Mouse (Mus musculus): ENCODE data around the gene Exosc6. TPM values are rescaled to one million over a fixed set of nuclear protein-coding genes. Genes with fewer than 3 reads are reported as not detected.

Exosc6 gene
- polyA plus RNA-seq, 1 experiment = 11.4 TPM

DNA sequence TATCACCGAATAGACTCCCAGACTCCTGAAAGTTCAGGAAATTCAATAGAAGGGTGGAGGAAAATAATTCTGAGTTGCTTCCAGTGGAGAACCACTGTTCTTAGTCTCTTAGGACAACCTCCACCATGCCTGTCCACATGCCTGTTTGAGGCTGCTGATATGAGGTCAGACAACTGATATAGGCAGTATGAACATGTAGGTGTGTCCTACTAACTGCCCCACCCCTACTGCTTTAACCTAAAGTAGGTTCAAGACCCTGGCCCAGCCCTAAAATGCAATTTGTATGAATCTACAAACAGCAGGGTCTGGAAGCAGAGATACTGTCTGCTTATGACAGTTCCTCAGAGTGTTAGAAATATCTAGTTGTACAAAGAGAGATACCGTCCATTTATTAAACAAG, 478 bp upstream of the Exosc6 start:
- Histone ChIP-seq H3K79me2 (ENCODE audit: control insufficient read depth, insufficient read depth) (peaks cover 25% of the 10 kb centered on the region), H3ac (ENCODE audit: control insufficient read depth, insufficient read length, low read depth) (no peak overlapping the region), H3K27me3 (ENCODE audit: control insufficient read depth, insufficient read depth, insufficient read length) (no peaks in the 10 kb centered on the region), H3K36me3 (ENCODE audit: control insufficient read depth, insufficient read depth) (peaks cover 67% of the 10 kb centered on the region), H3K4me3 (ENCODE audit: insufficient read depth, poor library complexity, severe bottlenecking) (no peak overlapping the region), H3K79me3 (ENCODE audit: low read depth) (peaks cover 11% of the 10 kb centered on the region)
- TF ChIP-seq MYOG (IDR thresholded peaks at IDR 0.05; ENCODE audit: control insufficient read depth, extremely low read depth, insufficient read length) (no peak), CEBPB (IDR thresholded peaks at IDR 0.05; ENCODE audit: low read depth) (no peak), CTCF (IDR thresholded peaks at IDR 0.05; ENCODE audit: control insufficient read depth, insufficient read depth, insufficient read length) (no peak), MYOD1 (IDR thresholded peaks at IDR 0.05; ENCODE audit: control insufficient read depth, insufficient read length, low read depth) (no peak), FOSL1 (IDR thresholded peaks at IDR 0.05; ENCODE audit: insufficient read depth, low read length, poor library complexity, severe bottlenecking) (no peak), USF1 (IDR thresholded peaks at IDR 0.05; ENCODE audit: low read depth) (no peak), MAX (IDR thresholded peaks at IDR 0.05) (no peak)

DNA sequence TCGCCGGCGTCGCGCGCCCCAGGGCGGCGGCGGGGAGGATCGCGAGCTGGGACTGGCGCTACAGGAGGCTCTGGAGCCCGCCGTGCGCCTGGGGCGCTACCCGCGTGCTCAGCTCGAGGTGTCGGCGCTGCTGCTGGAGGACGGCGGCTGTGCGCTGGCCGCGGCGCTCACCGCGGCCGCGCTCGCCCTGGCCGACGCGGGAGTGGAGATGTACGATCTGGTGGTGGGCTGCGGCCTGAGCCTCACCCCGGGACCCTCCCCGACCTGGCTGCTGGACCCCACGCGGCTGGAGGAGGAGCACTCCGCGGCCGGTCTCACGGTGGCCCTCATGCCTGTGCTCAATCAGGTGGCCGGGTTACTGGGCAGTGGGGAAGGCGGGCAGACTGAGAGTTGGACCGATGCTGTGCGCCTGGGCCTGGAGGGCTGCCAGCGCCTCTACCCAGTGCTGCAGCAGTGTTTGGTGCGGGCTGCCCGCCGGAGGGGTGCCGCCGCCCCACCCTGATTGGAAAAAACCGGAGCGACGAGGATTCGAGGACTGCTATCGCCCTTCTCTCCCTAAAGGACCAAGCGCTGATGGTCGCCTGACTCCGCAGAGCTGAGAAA, 653 bp downstream of the Exosc6 start:
- peaks cover 11% of the 10 kb centered on the region for H3K79me3 ChIP-seq (ENCODE audit: low read depth)
- peak overlapping the region; percentile 86 for H3K4me3 ChIP-seq (ENCODE audit: insufficient read depth, poor library complexity, severe bottlenecking)
- TF ChIP-seq MAX (IDR thresholded peaks at IDR 0.05) (no peak), FOSL1 (IDR thresholded peaks at IDR 0.05; ENCODE audit: insufficient read depth, low read length, poor library complexity, severe bottlenecking) (no peak)
- H3K36me3 ChIP-seq (ENCODE audit: control insufficient read depth, insufficient read depth) = peaks cover 56% of the 10 kb centered on the region
- H3ac ChIP-seq (ENCODE audit: control insufficient read depth, insufficient read length, low read depth) = peak overlapping the region; percentile 96
- no peaks in the 10 kb centered on the region for H3K27me3 ChIP-seq (ENCODE audit: control insufficient read depth, insufficient read depth, insufficient read length)
- peaks cover 25% of the 10 kb centered on the region for H3K79me2 ChIP-seq (ENCODE audit: control insufficient read depth, insufficient read depth)

DNA sequence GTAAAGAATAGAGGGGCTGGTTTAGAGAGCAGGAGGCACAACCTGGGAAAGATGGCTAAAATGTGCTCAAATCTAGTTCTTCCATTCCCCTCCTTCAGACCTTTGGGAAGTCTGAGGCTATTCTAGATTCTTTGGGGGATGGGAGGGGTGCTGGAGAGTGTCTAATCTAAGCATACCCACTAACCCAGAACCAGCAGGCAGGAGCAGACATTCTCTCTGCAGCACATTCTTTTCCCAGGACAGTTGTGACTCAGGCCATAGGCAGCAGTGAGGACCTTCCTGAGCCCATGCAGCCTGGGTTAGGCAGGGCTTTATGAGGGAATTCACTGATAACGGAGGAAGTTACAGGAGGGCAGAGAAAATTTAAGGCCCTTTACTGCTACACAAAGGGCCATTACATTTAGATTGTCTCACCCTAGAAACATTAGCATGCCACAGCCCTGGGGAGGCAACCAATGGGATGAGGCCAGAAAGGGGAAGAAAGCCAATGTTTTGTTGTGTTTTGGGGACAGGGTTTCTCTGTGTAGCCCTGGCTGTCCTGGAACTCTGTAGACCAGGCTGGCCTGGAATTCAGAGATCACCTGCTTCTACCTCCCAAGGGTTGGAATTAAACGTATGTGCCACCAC, 2.9 kb downstream of the Exosc6 start:
- H3K79me2 ChIP-seq (ENCODE audit: control insufficient read depth, insufficient read depth) = peaks cover 25% of the 10 kb centered on the region
- H3K4me3 ChIP-seq (ENCODE audit: insufficient read depth, poor library complexity, severe bottlenecking) = no peak overlapping the region
- no peak overlapping the region for H3ac ChIP-seq (ENCODE audit: control insufficient read depth, insufficient read length, low read depth)
- peaks cover 33% of the 10 kb centered on the region for H3K36me3 ChIP-seq (ENCODE audit: control insufficient read depth, insufficient read depth)
- TF ChIP-seq CEBPB (IDR thresholded peaks at IDR 0.05; ENCODE audit: low read depth) (no peak), FOSL1 (IDR thresholded peaks at IDR 0.05; ENCODE audit: insufficient read depth, low read length, poor library complexity, severe bottlenecking) (no peak), MYOG (IDR thresholded peaks at IDR 0.05; ENCODE audit: control insufficient read depth, extremely low read depth, insufficient read length) (no peak), MAX (IDR thresholded peaks at IDR 0.05) (no peak), USF1 (IDR thresholded peaks at IDR 0.05; ENCODE audit: low read depth) (no peak), MYOD1 (IDR thresholded peaks at IDR 0.05; ENCODE audit: control insufficient read depth, insufficient read length, low read depth) (no peak), CTCF (IDR thresholded peaks at IDR 0.05; ENCODE audit: control insufficient read depth, insufficient read depth, insufficient read length) (no peak)
- H3K27me3 ChIP-seq (ENCODE audit: control insufficient read depth, insufficient read depth, insufficient read length) = no peaks in the 10 kb centered on the region
- peaks cover 11% of the 10 kb centered on the region for H3K79me3 ChIP-seq (ENCODE audit: low read depth)

DNA sequence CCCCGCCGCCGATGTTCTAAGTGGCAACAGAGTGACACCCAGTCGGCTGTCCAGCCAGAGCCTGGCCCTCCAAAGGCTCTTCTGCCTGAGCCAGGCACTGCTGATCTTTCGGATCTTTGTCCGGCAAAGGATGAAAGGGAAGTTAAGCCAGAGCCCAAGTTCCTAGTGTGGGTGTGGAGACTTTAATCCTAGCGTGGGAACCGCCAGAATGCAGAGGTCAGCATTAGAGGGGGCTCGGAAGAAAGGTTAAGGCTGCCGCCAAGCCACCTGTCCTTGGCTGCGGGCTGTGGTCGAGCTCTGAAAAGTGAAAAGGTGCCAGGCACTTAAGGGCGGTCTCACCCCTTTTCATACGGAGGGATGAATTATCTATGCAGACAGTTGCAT, 5.5 kb downstream of the Exosc6 start:
- Histone ChIP-seq H3K27me3 (ENCODE audit: control insufficient read depth, insufficient read depth, insufficient read length) (no peaks in the 10 kb centered on the region), H3K36me3 (ENCODE audit: control insufficient read depth, insufficient read depth) (peaks cover 14% of the 10 kb centered on the region), H3K4me3 (ENCODE audit: insufficient read depth, poor library complexity, severe bottlenecking) (peak overlapping the region; percentile 43), H3K79me2 (ENCODE audit: control insufficient read depth, insufficient read depth) (peaks cover 20% of the 10 kb centered on the region), H3K79me3 (ENCODE audit: low read depth) (peaks cover 11% of the 10 kb centered on the region), H3ac (ENCODE audit: control insufficient read depth, insufficient read length, low read depth) (peak overlapping the region; percentile 75)
- no peak for TF ChIP-seq MYOD1 (IDR thresholded peaks at IDR 0.05; ENCODE audit: control insufficient read depth, insufficient read length, low read depth)
- no peak for TF ChIP-seq FOSL1 (IDR thresholded peaks at IDR 0.05; ENCODE audit: insufficient read depth, low read length, poor library complexity, severe bottlenecking)
- TF ChIP-seq MAX (IDR thresholded peaks at IDR 0.05) = no peak
- no peak for TF ChIP-seq MYOG (IDR thresholded peaks at IDR 0.05; ENCODE audit: control insufficient read depth, extremely low read depth, insufficient read length)
- TF ChIP-seq CTCF (IDR thresholded peaks at IDR 0.05; ENCODE audit: control insufficient read depth, insufficient read depth, insufficient read length) = no peak
- no peak for TF ChIP-seq USF1 (IDR thresholded peaks at IDR 0.05; ENCODE audit: low read depth)
- no peak for TF ChIP-seq CEBPB (IDR thresholded peaks at IDR 0.05; ENCODE audit: low read depth)

DNA sequence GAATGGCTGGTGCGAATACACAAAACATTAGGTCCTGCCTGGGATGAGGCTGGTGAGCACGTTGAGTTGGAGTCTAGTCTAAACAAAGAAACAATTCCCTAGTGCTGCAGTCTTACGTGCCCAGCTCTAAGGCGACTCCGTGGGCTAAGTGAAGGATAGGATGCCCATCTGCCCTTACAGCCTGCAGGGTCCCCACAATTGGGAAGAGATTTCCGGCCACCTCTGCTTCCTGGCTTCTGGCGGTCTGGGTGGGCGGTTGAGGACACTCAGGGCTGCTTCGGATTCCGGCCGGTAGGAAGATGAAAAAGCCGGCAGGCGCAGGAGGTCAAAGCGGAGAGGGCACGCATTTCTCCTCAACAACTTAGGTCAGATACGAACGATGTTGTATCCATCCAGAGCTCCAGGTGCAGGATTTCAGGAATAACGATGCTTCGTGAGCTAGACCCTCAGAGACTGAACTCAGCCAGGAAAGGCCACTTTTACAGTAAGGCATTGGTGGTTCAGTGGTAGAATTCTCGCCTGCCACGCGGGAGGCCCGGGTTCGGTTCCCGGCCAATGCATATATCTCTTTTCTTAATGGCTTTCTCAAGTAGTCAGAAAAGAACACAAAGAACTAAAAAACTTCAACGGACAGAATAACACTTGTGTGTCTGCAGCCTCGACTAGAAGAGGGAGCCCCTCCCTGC, 6.1 kb downstream of the Exosc6 start:
- no peaks in the 10 kb centered on the region for H3K27me3 ChIP-seq (ENCODE audit: control insufficient read depth, insufficient read depth, insufficient read length)
- TF ChIP-seq MAX (IDR thresholded peaks at IDR 0.05) = peak; percentile 34
- no peak for TF ChIP-seq MYOG (IDR thresholded peaks at IDR 0.05; ENCODE audit: control insufficient read depth, extremely low read depth, insufficient read length)
- peak overlapping the region; percentile 75 for H3ac ChIP-seq (ENCODE audit: control insufficient read depth, insufficient read length, low read depth)
- H3K79me3 ChIP-seq (ENCODE audit: low read depth) = peaks cover 8% of the 10 kb centered on the region
- peaks cover 10% of the 10 kb centered on the region for H3K36me3 ChIP-seq (ENCODE audit: control insufficient read depth, insufficient read depth)
- peak overlapping the region; percentile 43 for H3K4me3 ChIP-seq (ENCODE audit: insufficient read depth, poor library complexity, severe bottlenecking)
- peaks cover 14% of the 10 kb centered on the region for H3K79me2 ChIP-seq (ENCODE audit: control insufficient read depth, insufficient read depth)

DNA sequence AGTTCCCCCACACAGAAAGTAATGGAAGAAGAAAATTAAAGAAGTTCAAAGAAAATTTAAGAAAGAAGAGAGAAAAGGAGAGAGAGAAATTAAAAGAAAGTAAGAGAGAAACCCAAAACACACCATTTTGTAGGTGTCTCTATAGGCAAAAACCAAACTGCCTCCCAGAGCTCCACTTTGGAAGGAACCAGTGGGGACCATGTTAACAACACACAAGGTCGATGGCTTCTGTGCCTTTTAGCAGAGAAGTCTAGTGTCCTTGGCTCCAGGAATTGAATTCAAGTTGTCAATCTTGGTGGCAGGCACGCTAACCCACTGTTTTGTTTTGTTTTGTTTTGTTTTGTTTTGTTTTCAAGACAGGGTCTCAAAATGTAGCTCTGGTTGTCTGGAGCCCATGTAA, 6.8 kb downstream of the Exosc6 start:
- H3K79me3 ChIP-seq (ENCODE audit: low read depth) = peaks cover 1% of the 10 kb centered on the region
- H3ac ChIP-seq (ENCODE audit: control insufficient read depth, insufficient read length, low read depth) = no peak overlapping the region
- TF ChIP-seq FOSL1 (IDR thresholded peaks at IDR 0.05; ENCODE audit: insufficient read depth, low read length, poor library complexity, severe bottlenecking) (no peak), MYOG (IDR thresholded peaks at IDR 0.05; ENCODE audit: control insufficient read depth, extremely low read depth, insufficient read length) (no peak), CEBPB (IDR thresholded peaks at IDR 0.05; ENCODE audit: low read depth) (no peak), USF1 (IDR thresholded peaks at IDR 0.05; ENCODE audit: low read depth) (no peak), MAX (IDR thresholded peaks at IDR 0.05) (no peak), MYOD1 (IDR thresholded peaks at IDR 0.05; ENCODE audit: control insufficient read depth, insufficient read length, low read depth) (no peak), CTCF (IDR thresholded peaks at IDR 0.05; ENCODE audit: control insufficient read depth, insufficient read depth, insufficient read length) (no peak)
- H3K36me3 ChIP-seq (ENCODE audit: control insufficient read depth, insufficient read depth) = peaks cover 4% of the 10 kb centered on the region
- H3K79me2 ChIP-seq (ENCODE audit: control insufficient read depth, insufficient read depth) = peaks cover 7% of the 10 kb centered on the region
- no peaks in the 10 kb centered on the region for H3K27me3 ChIP-seq (ENCODE audit: control insufficient read depth, insufficient read depth, insufficient read length)
- no peak overlapping the region for H3K4me3 ChIP-seq (ENCODE audit: insufficient read depth, poor library complexity, severe bottlenecking)
